Mouse (Mus musculus) ES-E14 (cell line): ENCODE results near the gene Stk38l. TPM values are rescaled to one million over a fixed set of nuclear protein-coding genes. Genes with fewer than 3 reads are reported as not detected.

Experiments used
- DNase-seq: peaks from one replicate; pipeline ENCODE4 v3.0.0-alpha.2; 2013; ENCODE audit warnings: low read depth, low spot score
- H3K27ac ChIP-seq: 2 replicates; pipeline ENCODE4 v1.5.1; 2012; ENCODE audit warnings: low read depth, mild to moderate bottlenecking, low read length, moderate library complexity, mixed read lengths; ENCODE audit not compliant: poor library complexity, insufficient read depth, severe bottlenecking
- H3K36me3 ChIP-seq: 2 replicates; pipeline ENCODE4 v1.6.1; 2012; ENCODE audit warnings: mild to moderate bottlenecking, low read length, moderate library complexity, mixed read lengths; ENCODE audit not compliant: control insufficient read depth, poor library complexity, insufficient read depth, severe bottlenecking
- H3K4me1 ChIP-seq, 2 experiments: fragments of 150-350 bp in 1 of 2; sonication (generic) in 1 of 2; 2 replicates each; pipeline ENCODE4 v1.6.1; 2012; ENCODE audit warnings: low read length in 2 of 2, mild to moderate bottlenecking in 1 of 2, mixed read lengths in 1 of 2; ENCODE audit not compliant: control insufficient read depth in 2 of 2, insufficient read depth in 2 of 2, poor library complexity in 1 of 2
- H3K4me3 ChIP-seq, 2 experiments: fragments of 150-350 bp in 1 of 2; sonication (generic) in 1 of 2; 2 replicates each; pipeline ENCODE4 v1.5.1; 2012; ENCODE audit warnings: low read length in 2 of 2, low read depth in 1 of 2, mild to moderate bottlenecking in 1 of 2, mixed read lengths in 1 of 2; ENCODE audit not compliant: insufficient read depth in 1 of 2, poor library complexity in 1 of 2, severe bottlenecking in 1 of 2
- H3K9ac ChIP-seq: 2 replicates; pipeline ENCODE4 v1.6.1; 2012; ENCODE audit warnings: low read depth, mild to moderate bottlenecking, low read length, mixed read lengths; ENCODE audit not compliant: poor library complexity, insufficient read depth, severe bottlenecking
- H3K9me3 ChIP-seq: fragments of 150-350 bp; sonication (generic); 2 replicates; pipeline ENCODE4 v1.6.1; 2012; ENCODE audit warnings: low read depth, mild to moderate bottlenecking, low read length; ENCODE audit not compliant: control insufficient read depth, insufficient read depth
- CHD2 ChIP-seq: IDR thresholded peaks from 2 replicates; pipeline ENCODE4 v1.6.1; 2014; ENCODE audit warnings: mild to moderate bottlenecking, low read depth, low read length, inconsistent platforms
- HCFC1 ChIP-seq: IDR thresholded peaks from 2 replicates; pipeline ENCODE4 v1.6.1; 2012; ENCODE audit warnings: low read length, inconsistent platforms, borderline replicate concordance; ENCODE audit not compliant: insufficient read depth
- MAFK ChIP-seq: IDR thresholded peaks from 2 replicates; pipeline ENCODE4 v1.6.1; 2014; ENCODE audit warnings: mild to moderate bottlenecking, low read depth, low read length, inconsistent platforms; ENCODE audit not compliant: insufficient read depth
- ZC3H11A ChIP-seq: IDR thresholded peaks from 2 replicates; pipeline ENCODE4 v1.6.1; 2012; ENCODE audit warnings: low read depth, mild to moderate bottlenecking, inconsistent platforms, low read length, borderline replicate concordance
- ZNF384 ChIP-seq: IDR thresholded peaks from 2 replicates; pipeline ENCODE4 v1.6.1; 2012; ENCODE audit warnings: low read depth, low read length, inconsistent platforms
- in situ Hi-C, 2 experiments: fragments of 600-800 bp; cut with MboI; formaldehyde crosslinking; loops; one replicate each; pipeline ENCODE4 v1.15.1; 2025; ENCODE audit warnings: low sequenced_read_pairs in 2 of 2, inconsistent platforms in 1 of 2; ENCODE audit not compliant: unreplicated experiment in 2 of 2
- total RNA-seq: library from RNA; depleted of rRNA; stranded (reverse); fragments of 300-350 nt; gene quantifications from 2 replicates; pipeline ENCODE4 v1.2.3, GENCODE M21; 2012

The Stk38l gene
- total RNA-seq, 1 experiment, result 14.3 TPM

- H3K27ac ChIP-seq, result no peak overlapping the region
- H3K9me3 ChIP-seq, result peaks cover 2% of the 10 kb centered on the region; the same call in 1 of the 2 replicates
- no peaks in the 10 kb centered on the region for H3K36me3 ChIP-seq
- H3K9ac ChIP-seq, result no peak overlapping the region
- DNase-seq, result no peak
- TF ChIP-seq HCFC1 (no peak), ZNF384 (no peak), CHD2 (no peak), MAFK (no peak), ZC3H11A (no peak)
- in situ Hi-C loops, result no loop called here
- no peaks in the 10 kb centered on the region for H3K4me1 ChIP-seq
- H3K4me3 ChIP-seq, result no peak overlapping the region
Observed at GRCm38 (mm10) chr6:146698376-146698775, 26.4 kb upstream of the Stk38l start.

DNA sequence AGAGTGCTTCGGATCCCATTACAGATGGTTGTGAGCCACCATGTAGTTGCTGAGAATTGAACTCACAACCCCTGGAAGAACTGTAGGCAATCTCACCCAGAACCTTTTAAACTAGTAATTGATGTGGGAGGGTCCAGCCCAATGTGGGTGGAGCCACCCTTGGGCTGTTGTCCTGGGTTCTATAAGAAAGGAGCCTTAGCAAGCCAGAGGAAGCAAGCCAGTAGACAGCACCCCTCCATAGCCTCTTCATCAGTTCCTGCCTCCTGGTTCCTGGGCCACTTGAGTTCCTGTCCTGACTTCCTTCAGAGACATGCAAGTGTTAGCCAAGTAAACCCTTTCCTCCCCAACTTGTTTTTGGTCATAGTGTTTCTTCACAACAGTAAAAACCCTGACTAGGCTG, 24.3 kb upstream of the Stk38l start:
- no peak overlapping the region for H3K27ac ChIP-seq
- no peak overlapping the region for H3K4me3 ChIP-seq
- TF ChIP-seq HCFC1 (no peak), ZNF384 (no peak), CHD2 (no peak), ZC3H11A (no peak)
- in situ Hi-C loops, result no loop called here
- peaks cover 2% of the 10 kb centered on the region; the same call in 1 of the 2 replicates for H3K9me3 ChIP-seq
- H3K4me1 ChIP-seq, result no peaks in the 10 kb centered on the region
- H3K9ac ChIP-seq, result no peak overlapping the region
- no peak for DNase-seq
- no peaks in the 10 kb centered on the region for H3K36me3 ChIP-seq

- peaks cover 2% of the 10 kb centered on the region; the same call in 1 of the 2 replicates for H3K9me3 ChIP-seq
- DNase-seq, result no peak
- H3K36me3 ChIP-seq, result no peaks in the 10 kb centered on the region
- no peak overlapping the region for H3K9ac ChIP-seq
- in situ Hi-C loops, result no loop called here
- H3K4me1 ChIP-seq, result no peaks in the 10 kb centered on the region
- no peak for TF ChIP-seq ZC3H11A
- H3K27ac ChIP-seq, result no peak overlapping the region
- H3K4me3 ChIP-seq, result no peak overlapping the region
Observed at GRCm38 (mm10) chr6:146702126-146702881, 22.5 kb upstream of the Stk38l start.

GRCm38 (mm10) chr6:146703351-146703750, 21.4 kb upstream of the Stk38l start:
- in situ Hi-C loops, result no loop called here
- Histone ChIP-seq H3K9ac (no peak overlapping the region), H3K4me3 (no peak overlapping the region), H3K27ac (no peak overlapping the region), H3K36me3 (no peaks in the 10 kb centered on the region), H3K4me1 (no peaks in the 10 kb centered on the region), H3K9me3 (peaks cover 2% of the 10 kb centered on the region; the same call in 1 of the 2 replicates)
- TF ChIP-seq ZC3H11A, result no peak
- TF ChIP-seq CHD2, result no peak
- no peak for TF ChIP-seq MAFK
- TF ChIP-seq ZNF384, result no peak
- TF ChIP-seq HCFC1, result no peak
- DNase-seq, result no peak

DNA sequence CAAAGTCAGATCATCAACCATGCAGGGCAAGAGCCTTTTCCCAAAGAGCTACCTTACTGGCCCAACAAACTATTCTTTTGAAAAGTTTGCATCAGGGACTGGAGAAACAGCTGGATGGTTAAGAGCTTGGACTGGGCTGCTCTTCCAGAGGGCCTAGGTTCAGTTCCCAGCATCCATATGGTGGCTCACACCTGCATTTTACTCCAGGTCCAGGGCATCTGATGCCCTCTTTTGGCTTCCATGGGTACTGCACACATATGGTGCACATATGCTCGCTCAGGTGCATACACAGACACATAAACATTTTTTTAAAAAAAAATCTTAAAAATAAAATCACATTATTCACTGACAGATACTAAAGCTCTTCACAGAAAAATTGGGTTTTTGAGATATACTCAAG, 19.2 kb upstream of the Stk38l start:
- Histone ChIP-seq H3K9ac (no peak overlapping the region), H3K9me3 (peaks cover 2% of the 10 kb centered on the region; the same call in 1 of the 2 replicates), H3K36me3 (no peaks in the 10 kb centered on the region), H3K4me3 (no peak overlapping the region), H3K4me1 (no peaks in the 10 kb centered on the region), H3K27ac (no peak overlapping the region)
- TF ChIP-seq ZC3H11A, result no peak
- TF ChIP-seq MAFK, result no peak
- no peak for TF ChIP-seq ZNF384
- no peak for TF ChIP-seq HCFC1
- no peak for TF ChIP-seq CHD2
- in situ Hi-C loops, result no loop called here
- DNase-seq, result no peak
